Mouse (Mus musculus) liver, adult 2 months (tissue): ENCODE data around the gene Prrt1. TPM values are rescaled to one million over a fixed set of nuclear protein-coding genes. Genes with fewer than 3 reads are reported as not detected.

ENCODE experiments used
- DNase-seq: peaks from one replicate; pipeline ENCODE4 v3.0.0-alpha.2; 2011; ENCODE audit warnings: low read depth, low spot score; ENCODE audit errors: extremely low read depth
- H3K27ac ChIP-seq: fragments of 200-500 bp; replicated peaks from 2 replicates; pipeline ENCODE4 v1.5.1; 2012; ENCODE audit warnings: low read depth, mild to moderate bottlenecking, control low read depth, inconsistent platforms, low read length; ENCODE audit not compliant: insufficient read depth
- H3K27me3 ChIP-seq: fragments of 200-500 bp; 2 replicates; pipeline ENCODE4 v1.6.1; 2012; ENCODE audit warnings: mild to moderate bottlenecking, moderate library complexity, low read length, inconsistent platforms; ENCODE audit not compliant: control insufficient read depth, insufficient read depth
- H3K36me3 ChIP-seq: fragments of 200-500 bp; 2 replicates; pipeline ENCODE4 v1.6.1; 2012; ENCODE audit warnings: low read length, inconsistent platforms; ENCODE audit not compliant: control insufficient read depth, insufficient read depth
- H3K4me1 ChIP-seq: fragments of 200-500 bp; 2 replicates; pipeline ENCODE4 v1.6.1; 2011; ENCODE audit warnings: low read length; ENCODE audit not compliant: control insufficient read depth, insufficient read depth
- H3K4me3 ChIP-seq: fragments of 200-500 bp; 2 replicates; pipeline ENCODE4 v1.5.1; 2011; ENCODE audit warnings: low read depth, mild to moderate bottlenecking, control low read depth, low read length, moderate library complexity; ENCODE audit not compliant: insufficient read depth
- H3K79me2 ChIP-seq: fragments of 200-500 bp; 2 replicates; pipeline ENCODE4 v1.6.1; 2012; ENCODE audit warnings: inconsistent platforms, mild to moderate bottlenecking, low read length, moderate library complexity; ENCODE audit not compliant: control insufficient read depth, insufficient read depth
- H3K9ac ChIP-seq: fragments of 200-500 bp; 2 replicates; pipeline ENCODE4 v1.6.1; 2012; ENCODE audit warnings: low read depth, mild to moderate bottlenecking, control low read depth, inconsistent platforms, low read length
- CTCF ChIP-seq: fragments of 200-500 bp; IDR thresholded peaks from 2 replicates; pipeline ENCODE4 v1.5.1; 2011; ENCODE audit warnings: low read depth, low read length, control low read depth
- POLR2A ChIP-seq: fragments of 200-500 bp; IDR thresholded peaks from 2 replicates; pipeline ENCODE4 v1.6.1; 2011; ENCODE audit warnings: low read length, control low read depth; ENCODE audit not compliant: insufficient read depth; ENCODE audit errors: extremely low read depth
- WGBS: fragments of 180-500 bp; shearing (Covaris S2); methylation state at CpG from one replicate; pipeline ENCODE4 v1.1.7; 2018; 5-methylcytosine and 5-hydroxymethylcytosine counted together
- polyA plus RNA-seq: library from polyadenylated mRNA; depleted of rRNA; stranded (reverse); fragments of >200 nt; gene quantifications from 2 replicates; pipeline ENCODE4 v1.2.3, GENCODE M21; 2012; rRNA removed
- total RNA-seq: library from RNA; depleted of rRNA; stranded (reverse); fragments of >200 nt; gene quantifications from 2 replicates; pipeline ENCODE4 v1.2.3, GENCODE M21; 2014; rRNA removed

Gene Prrt1
- total RNA-seq (not detected in 2 replicates), polyA plus RNA-seq (0.32 and 0.39 TPM in 2 replicates)

DNA sequence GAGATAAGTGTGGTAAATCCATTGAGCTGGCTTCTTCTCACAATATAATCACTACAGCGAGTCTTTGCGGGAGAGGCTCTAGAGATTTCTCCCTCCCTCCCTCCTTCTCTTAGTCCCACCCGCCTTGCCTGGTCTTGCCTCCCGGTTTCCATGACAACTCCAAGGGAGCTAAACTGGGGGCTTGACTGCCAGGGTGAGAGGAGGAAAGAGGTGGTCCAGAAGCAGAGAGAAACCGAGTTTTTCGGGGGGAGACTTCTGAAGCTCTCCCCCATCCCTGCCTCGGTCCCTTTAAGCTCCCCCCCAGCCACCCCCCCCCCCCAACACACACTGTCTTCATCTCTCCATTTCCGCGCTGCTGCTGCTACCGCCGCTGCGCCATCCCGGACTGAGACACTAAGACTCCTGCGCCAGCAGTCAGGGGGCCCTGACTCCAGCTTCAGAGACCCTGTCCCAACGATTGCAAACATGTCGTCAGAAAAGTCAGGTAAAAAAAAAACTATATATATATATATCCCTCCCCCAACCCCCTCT, at the start of gene Prrt1:
Gene Prrt1, plus strand, starts transcription at position 313 of the 531 bp plus-strand sequence.
- Histone ChIP-seq H3K27ac (peak within 1 kb of the TSS; percentile 82), H3K9ac (no peak within 1 kb of the TSS), H3K36me3 (peaks cover 2% of the 10 kb centered on the region; the same call in 1 of the 2 replicates), H3K27me3 (no peaks in the 10 kb centered on the region), H3K4me1 (0 out of 2 replicates have a peak, but pooled peaks cover 5% of the 10 kb centered on the region), H3K4me3 (no peak within 1 kb of the TSS), H3K79me2 (no peaks in the 10 kb centered on the region)
- 44% methylated on average over 16 of the region's 16 CpGs for WGBS
- DNase-seq = no peak
- TF ChIP-seq POLR2A (no peak), CTCF (no peak)

DNA sequence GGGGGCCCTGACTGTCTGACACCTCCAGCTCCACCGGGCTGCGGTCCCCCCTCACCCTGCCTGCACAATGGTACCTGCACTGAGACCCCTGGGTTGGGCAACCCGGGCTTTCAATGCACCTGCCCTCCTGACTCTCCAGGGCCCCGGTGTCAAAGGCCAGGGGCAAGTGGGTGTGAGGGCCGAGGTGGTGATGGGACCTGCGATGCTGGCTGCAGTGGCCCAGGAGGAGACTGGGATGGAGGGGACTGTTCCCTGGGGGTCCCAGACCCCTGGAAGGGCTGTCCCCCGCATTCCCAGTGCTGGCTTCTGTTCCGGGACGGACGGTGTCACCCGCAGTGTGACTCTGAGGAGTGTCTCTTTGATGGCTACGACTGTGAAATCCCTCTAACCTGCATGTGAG, 46.8 kb upstream of the Prrt1 start:
- no peaks in the 10 kb centered on the region for H3K36me3 ChIP-seq
- no peak overlapping the region for H3K4me3 ChIP-seq
- H3K79me2 ChIP-seq = no peaks in the 10 kb centered on the region
- TF ChIP-seq CTCF (no peak), POLR2A (no peak)
- WGBS = 88% methylated on average over 12 of the region's 12 CpGs
- no peaks in the 10 kb centered on the region for H3K27me3 ChIP-seq
- H3K4me1 ChIP-seq = peaks cover 3% of the 10 kb centered on the region; the same call in 1 of the 2 replicates
- no peak overlapping the region for H3K9ac ChIP-seq
- H3K27ac ChIP-seq = no peak overlapping the region
- no peak for DNase-seq

DNA sequence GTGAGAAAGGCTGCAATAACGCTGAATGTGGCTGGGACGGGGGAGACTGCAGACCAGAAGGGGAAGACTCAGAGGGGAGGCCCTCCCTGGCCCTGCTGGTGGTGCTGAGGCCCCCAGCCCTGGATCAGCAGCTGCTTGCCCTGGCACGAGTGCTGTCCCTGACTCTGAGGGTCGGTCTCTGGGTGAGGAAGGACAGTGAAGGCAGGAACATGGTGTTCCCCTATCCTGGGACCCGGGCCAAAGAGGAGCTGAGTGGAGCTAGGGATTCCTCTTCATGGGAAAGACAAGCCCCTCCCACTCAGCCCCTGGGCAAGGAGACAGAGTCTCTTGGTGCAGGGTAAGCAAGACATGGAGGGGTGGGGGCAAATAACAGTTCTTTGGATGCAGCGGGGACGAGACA, 45.9 kb upstream of the Prrt1 start:
- Histone ChIP-seq H3K79me2 (no peaks in the 10 kb centered on the region), H3K27ac (no peak overlapping the region), H3K4me3 (no peak overlapping the region), H3K9ac (no peak overlapping the region), H3K36me3 (no peaks in the 10 kb centered on the region), H3K27me3 (no peaks in the 10 kb centered on the region), H3K4me1 (peaks cover 6% of the 10 kb centered on the region)
- no peak for DNase-seq
- TF ChIP-seq CTCF (no peak), POLR2A (no peak)
- 77% methylated on average over 7 of the region's 7 CpGs for WGBS

DNA sequence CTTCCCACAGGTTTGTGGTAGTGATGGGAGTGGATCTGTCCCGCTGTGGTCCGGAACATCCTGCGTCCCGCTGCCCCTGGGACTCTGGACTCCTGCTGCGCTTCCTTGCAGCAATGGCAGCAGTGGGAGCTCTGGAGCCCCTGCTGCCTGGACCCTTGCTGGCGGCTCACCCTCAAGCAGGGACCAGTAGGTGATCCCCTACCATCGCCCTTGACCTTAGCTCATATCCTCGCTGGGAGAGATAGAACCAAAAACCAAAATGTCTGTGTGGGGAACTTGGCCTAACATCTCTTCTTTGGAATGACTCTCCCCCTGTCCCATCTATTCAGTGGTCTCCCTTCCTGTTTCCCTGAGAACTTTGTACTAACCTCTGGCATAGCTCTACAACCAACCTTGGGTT, 45.5 kb upstream of the Prrt1 start:
- Histone ChIP-seq H3K4me3 (no peak overlapping the region), H3K79me2 (no peaks in the 10 kb centered on the region), H3K36me3 (no peaks in the 10 kb centered on the region), H3K27ac (no peak overlapping the region), H3K9ac (no peak overlapping the region), H3K4me1 (peaks cover 8% of the 10 kb centered on the region), H3K27me3 (no peaks in the 10 kb centered on the region)
- DNase-seq = no peak
- TF ChIP-seq POLR2A (no peak), CTCF (no peak)
- 92% methylated on average over 8 of the region's 8 CpGs for WGBS

DNA sequence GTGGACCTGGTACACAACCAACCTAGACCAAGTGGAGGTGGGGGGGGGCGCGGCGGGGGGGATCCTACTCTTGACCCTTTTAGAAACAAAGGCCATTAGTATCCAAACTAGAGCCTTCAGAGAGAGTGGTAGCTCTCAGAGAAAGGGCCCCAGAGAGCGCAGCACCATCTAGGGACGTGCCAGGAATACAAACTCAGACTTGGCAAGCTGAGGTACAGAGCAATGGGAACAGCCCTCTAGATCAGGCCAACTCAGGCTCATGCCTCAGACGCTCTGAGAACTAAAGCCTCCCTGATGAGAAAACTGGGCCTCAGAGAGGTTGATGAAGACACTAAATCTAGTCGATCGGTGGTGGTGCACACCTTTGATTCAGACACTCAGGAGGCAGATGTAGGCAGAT, 44.2 kb upstream of the Prrt1 start:
- no peaks in the 10 kb centered on the region for H3K27me3 ChIP-seq
- no peaks in the 10 kb centered on the region for H3K79me2 ChIP-seq
- H3K9ac ChIP-seq = no peak overlapping the region
- H3K36me3 ChIP-seq = no peaks in the 10 kb centered on the region
- no peak for TF ChIP-seq CTCF
- no peak for TF ChIP-seq POLR2A
- H3K4me3 ChIP-seq = no peak overlapping the region
- DNase-seq = no peak
- H3K4me1 ChIP-seq = peaks cover 8% of the 10 kb centered on the region
- WGBS = 71% methylated on average over 8 of the region's 8 CpGs
- no peak overlapping the region for H3K27ac ChIP-seq

DNA sequence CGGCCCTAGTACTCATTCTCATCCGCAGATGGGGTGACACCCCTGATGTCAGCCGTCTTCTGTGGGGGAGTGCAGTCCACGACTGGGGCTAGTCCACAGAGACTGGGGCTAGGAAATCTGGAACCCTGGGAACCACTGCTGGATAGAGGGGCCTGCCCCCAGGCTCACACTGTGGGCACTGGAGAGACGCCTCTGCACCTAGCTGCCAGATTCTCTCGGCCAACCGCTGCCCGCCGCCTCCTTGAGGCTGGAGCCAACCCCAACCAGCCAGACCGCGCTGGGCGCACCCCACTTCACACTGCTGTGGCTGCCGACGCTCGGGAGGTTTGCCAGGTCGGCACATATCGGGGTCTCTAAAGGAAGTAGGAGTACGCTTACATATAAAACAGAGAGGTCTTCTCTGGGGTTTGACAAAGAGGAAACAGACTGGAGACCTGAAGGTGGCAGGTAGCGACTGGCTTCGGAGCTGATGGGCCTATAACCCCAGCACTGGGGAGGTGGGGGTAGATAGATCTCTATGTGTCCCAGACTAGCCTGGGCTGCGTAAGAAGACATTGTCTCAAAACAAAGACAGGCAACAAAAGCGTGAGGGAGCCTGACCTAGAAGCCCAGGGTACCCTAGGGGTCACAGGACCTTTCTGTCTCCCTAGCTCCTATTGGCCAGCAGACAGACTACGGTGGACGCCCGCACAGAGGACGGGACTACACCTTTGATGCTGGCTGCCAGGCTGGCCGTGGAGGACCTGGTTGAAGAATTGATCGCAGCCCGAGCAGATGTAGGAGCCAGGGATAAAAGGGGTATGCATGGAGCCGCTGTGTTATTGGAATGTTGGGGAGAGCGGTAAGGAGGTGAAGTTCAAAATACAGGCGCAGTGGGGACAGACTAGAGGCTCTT, 43.2 kb upstream of the Prrt1 start:
- no peak overlapping the region for H3K27ac ChIP-seq
- no peak for DNase-seq
- H3K4me3 ChIP-seq = peak overlapping the region; percentile 83; the same call in 1 of the 2 replicates
- H3K27me3 ChIP-seq = no peaks in the 10 kb centered on the region
- WGBS = 46% methylated on average over 32 of the region's 32 CpGs
- TF ChIP-seq POLR2A = no peak
- no peak for TF ChIP-seq CTCF
- no peaks in the 10 kb centered on the region for H3K79me2 ChIP-seq
- H3K9ac ChIP-seq = no peak overlapping the region
- no peaks in the 10 kb centered on the region for H3K36me3 ChIP-seq
- H3K4me1 ChIP-seq = peaks cover 10% of the 10 kb centered on the region
